Mouse (Mus musculus) hindbrain, embryonic 13.5 days (tissue): ENCODE results near the gene Dot1l. TPM values are rescaled to one million over a fixed set of nuclear protein-coding genes. Genes with fewer than 3 reads are reported as not detected.

Source experiments
- ATAC-seq: fragments of 200-750 bp; cut with Nextera tagmentation; 2 replicates; pipeline ENCODE4 v1.8.0; 2017; ENCODE audit warnings: moderate TSS enrichment; ENCODE audit not compliant: low FRiP score
- H3K27ac ChIP-seq: fragments of 300-500 bp; sonication (generic); 2 replicates; pipeline ENCODE4 v1.5.1; 2015; ENCODE audit warnings: inconsistent platforms, mild to moderate bottlenecking, moderate library complexity
- H3K27me3 ChIP-seq: fragments of 300-500 bp; sonication (generic); 2 replicates; pipeline ENCODE4 v1.6.1; 2015; ENCODE audit warnings: mild to moderate bottlenecking, inconsistent platforms
- H3K36me3 ChIP-seq: fragments of 300-500 bp; sonication (generic); 2 replicates; pipeline ENCODE4 v1.6.1; 2015; ENCODE audit warnings: mild to moderate bottlenecking, inconsistent platforms
- H3K4me1 ChIP-seq: fragments of 300-500 bp; sonication (generic); replicated peaks from 2 replicates; pipeline ENCODE4 v1.6.1; 2015; ENCODE audit warnings: inconsistent platforms
- H3K4me2 ChIP-seq: fragments of 300-500 bp; sonication (generic); 2 replicates; pipeline ENCODE4 v1.6.1; 2015; ENCODE audit warnings: inconsistent platforms, mild to moderate bottlenecking, moderate library complexity
- H3K4me3 ChIP-seq: fragments of 300-500 bp; sonication (generic); 2 replicates; pipeline ENCODE4 v1.5.1; 2015; ENCODE audit warnings: mild to moderate bottlenecking, inconsistent platforms
- H3K9ac ChIP-seq: fragments of 300-500 bp; sonication (generic); 2 replicates; pipeline ENCODE4 v1.6.1; 2015; ENCODE audit warnings: mild to moderate bottlenecking, inconsistent platforms
- H3K9me3 ChIP-seq: fragments of 300-500 bp; sonication (generic); 2 replicates; pipeline ENCODE4 v1.6.1; 2016; ENCODE audit warnings: inconsistent platforms
- WGBS: fragments of 180-500 bp; shearing (Covaris S2); methylation state at CpG from one replicate; pipeline ENCODE4 v1.1.7; 2015; 5-methylcytosine and 5-hydroxymethylcytosine counted together
- polyA plus RNA-seq: library from polyadenylated mRNA; unstranded; fragments of >200 nt; fragmentation: Nextera tagmentation; extraction: Ambion mirVana; gene quantifications from 2 replicates; pipeline ENCODE4 v1.2.1, GENCODE M21; 2015

Dot1l gene
- polyA plus RNA-seq, 1 experiment from 2014 or later, result 19.4 TPM

DNA sequence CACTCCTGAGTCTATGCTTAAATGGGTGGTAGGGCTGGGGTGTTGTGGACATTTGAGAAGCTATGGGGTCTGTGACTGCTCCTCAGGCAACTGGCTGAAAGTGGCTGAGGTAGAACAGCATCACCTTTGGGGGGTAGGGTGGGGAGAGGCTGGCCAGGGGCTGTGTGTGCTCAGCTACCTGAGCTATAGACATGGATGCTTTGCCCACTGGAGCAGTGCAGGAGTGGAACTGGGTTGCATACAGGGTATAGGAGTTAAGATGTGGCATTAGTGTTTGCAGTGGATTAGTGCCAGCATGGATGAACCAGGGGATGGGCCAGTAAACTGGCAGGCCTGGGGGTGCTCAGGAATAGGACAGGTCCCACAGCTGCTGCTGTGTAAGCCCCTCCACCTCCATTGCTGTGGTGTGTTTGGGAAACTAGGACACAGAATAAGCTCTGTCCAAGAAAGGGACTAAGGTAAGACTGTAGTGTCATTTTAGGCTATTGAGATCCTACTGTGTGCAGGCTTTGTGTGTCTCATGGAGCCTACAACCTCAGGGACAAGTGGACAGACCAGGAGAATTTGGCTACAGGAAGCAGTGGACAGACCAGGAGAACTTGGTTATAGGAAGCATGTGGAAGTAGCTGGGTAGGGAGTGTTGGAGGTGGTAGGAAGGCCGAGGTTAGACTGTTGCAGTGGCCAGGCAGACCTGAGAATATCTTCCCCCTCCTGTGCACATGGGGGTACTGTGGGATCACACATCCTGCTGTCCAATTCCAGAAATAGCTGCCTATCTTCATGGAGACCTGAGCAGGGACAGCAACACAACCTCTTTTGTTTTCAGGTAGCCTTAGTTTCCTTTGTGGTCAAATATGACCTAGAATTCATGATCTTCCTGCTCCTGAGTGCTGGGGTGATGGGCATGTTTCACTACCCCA is 74.6 kb downstream of the Dot1l start:
- Histone ChIP-seq H3K27ac (no peak overlapping the region), H3K27me3 (peaks cover 18% of the 10 kb centered on the region), H3K4me1 (peaks cover 40% of the 10 kb centered on the region), H3K9ac (peak overlapping the region; percentile 51; the same call in 1 of the 2 replicates), H3K4me2 (0 out of 2 replicates have a peak overlapping the region, but pooled peaks have one; percentile 3), H3K36me3 (peaks cover 37% of the 10 kb centered on the region), H3K9me3 (no peaks in the 10 kb centered on the region), H3K4me3 (0 out of 2 replicates have a peak overlapping the region, but pooled peaks have one; percentile 1)
- ATAC-seq, result no peak
- WGBS, result 67% methylated on average over 1 of the region's 1 CpGs

- Histone ChIP-seq H3K36me3 (peaks cover 37% of the 10 kb centered on the region), H3K9ac (no peak overlapping the region), H3K27me3 (peaks cover 33% of the 10 kb centered on the region), H3K27ac (no peak overlapping the region; the same call in 1 of the 2 replicates), H3K4me3 (no peak overlapping the region), H3K4me2 (no peak overlapping the region), H3K9me3 (no peaks in the 10 kb centered on the region), H3K4me1 (peaks cover 52% of the 10 kb centered on the region)
- no peak for ATAC-seq
- WGBS, result 4% methylated on average over 9 of the region's 9 CpGs
Observed at GRCm38 (mm10) chr10:80831136-80831535, 76.1 kb downstream of the Dot1l start.

DNA sequence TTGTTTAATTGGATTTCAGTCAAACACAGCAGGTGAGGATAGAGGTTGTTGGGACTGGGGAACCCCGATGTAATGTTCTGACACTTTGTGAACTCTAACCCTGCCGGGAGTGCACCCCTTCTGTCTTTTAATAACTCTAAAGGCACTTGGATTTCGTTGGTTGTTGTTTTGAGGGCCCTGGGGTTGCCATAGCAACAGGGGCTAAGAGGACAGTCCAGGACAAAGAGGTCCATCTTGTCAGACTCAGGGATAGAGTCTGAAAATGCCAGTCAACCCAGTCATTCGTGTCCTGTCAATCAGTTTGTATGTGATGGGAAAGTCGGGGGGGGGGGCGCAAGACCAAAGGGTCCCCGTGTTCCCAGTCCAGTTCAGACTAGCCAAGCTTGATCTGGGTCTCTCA is 77.8 kb downstream of the Dot1l start:
- no peak overlapping the region for H3K4me2 ChIP-seq
- no peak for ATAC-seq

GRCm38 (mm10) chr10:80835617-80836016 is 80.6 kb downstream of the Dot1l start:
- H3K27me3 ChIP-seq, result peaks cover 53% of the 10 kb centered on the region
- 0 out of 2 replicates have a peak, but pooled peaks have one; percentile 21 for ATAC-seq
- peak overlapping the region; percentile 12 for H3K4me3 ChIP-seq
- H3K4me1 ChIP-seq, result peaks cover 26% of the 10 kb centered on the region
- peak overlapping the region; percentile 11 for H3K4me2 ChIP-seq
- peak overlapping the region; percentile 35; the same call in 1 of the 2 replicates for H3K9ac ChIP-seq
- no peaks in the 10 kb centered on the region for H3K9me3 ChIP-seq
- 42% methylated on average over 30 of the region's 30 CpGs for WGBS
- H3K27ac ChIP-seq, result no peak overlapping the region
- H3K36me3 ChIP-seq, result peaks cover 16% of the 10 kb centered on the region

More for the DNA sequence above, 77.8 kb downstream of the Dot1l start:
- no peak overlapping the region for H3K9ac ChIP-seq
- H3K27me3 ChIP-seq, result peaks cover 49% of the 10 kb centered on the region
- H3K27ac ChIP-seq, result no peak overlapping the region
- peaks cover 46% of the 10 kb centered on the region for H3K4me1 ChIP-seq
- 35% methylated on average over 7 of the region's 7 CpGs for WGBS
- H3K9me3 ChIP-seq, result no peaks in the 10 kb centered on the region
- no peak overlapping the region for H3K4me3 ChIP-seq
- H3K36me3 ChIP-seq, result peaks cover 37% of the 10 kb centered on the region

- H3K36me3 ChIP-seq, result peaks cover 8% of the 10 kb centered on the region
- no peak overlapping the region for H3K4me3 ChIP-seq
- H3K27ac ChIP-seq, result no peak overlapping the region
- H3K9me3 ChIP-seq, result no peaks in the 10 kb centered on the region
- peaks cover 18% of the 10 kb centered on the region for H3K4me1 ChIP-seq
- H3K9ac ChIP-seq, result no peak overlapping the region
- 47% methylated on average over 7 of the region's 7 CpGs for WGBS
- H3K4me2 ChIP-seq, result no peak overlapping the region
- peaks cover 62% of the 10 kb centered on the region for H3K27me3 ChIP-seq
- no peak for ATAC-seq
Observed at GRCm38 (mm10) chr10:80836949-80837379, 82.0 kb downstream of the Dot1l start.

- no peak overlapping the region for H3K4me2 ChIP-seq
- H3K27me3 ChIP-seq, result peaks cover 71% of the 10 kb centered on the region
- H3K4me1 ChIP-seq, result peaks cover 14% of the 10 kb centered on the region
- WGBS, result 17% methylated on average over 2 of the region's 2 CpGs
- H3K4me3 ChIP-seq, result no peak overlapping the region; the same call in 1 of the 2 replicates
- no peak overlapping the region for H3K27ac ChIP-seq
- H3K36me3 ChIP-seq, result peaks cover 4% of the 10 kb centered on the region; the same call in 1 of the 2 replicates
- no peaks in the 10 kb centered on the region for H3K9me3 ChIP-seq
- no peak for ATAC-seq
- peak overlapping the region; percentile 31; the same call in 1 of the 2 replicates for H3K9ac ChIP-seq
Observed at GRCm38 (mm10) chr10:80837827-80838226, 82.8 kb downstream of the Dot1l start.

- peaks cover 4% of the 10 kb centered on the region; the same call in 1 of the 2 replicates for H3K36me3 ChIP-seq
- no peak overlapping the region for H3K27ac ChIP-seq
- H3K27me3 ChIP-seq, result peaks cover 71% of the 10 kb centered on the region
- no peak overlapping the region for H3K4me2 ChIP-seq
- no peak overlapping the region for H3K9ac ChIP-seq
- no peaks in the 10 kb centered on the region for H3K9me3 ChIP-seq
- WGBS, result 80% methylated on average over 2 of the region's 2 CpGs
- H3K4me1 ChIP-seq, result peaks cover 19% of the 10 kb centered on the region
- H3K4me3 ChIP-seq, result no peak overlapping the region
- ATAC-seq, result no peak
Observed at GRCm38 (mm10) chr10:80838346-80838912, 83.4 kb downstream of the Dot1l start.

GRCm38 (mm10) chr10:80839848-80840247 is 84.8 kb downstream of the Dot1l start:
- no peak overlapping the region for H3K27ac ChIP-seq
- H3K4me1 ChIP-seq, result peaks cover 29% of the 10 kb centered on the region
- peaks cover 71% of the 10 kb centered on the region for H3K27me3 ChIP-seq
- H3K9ac ChIP-seq, result peak overlapping the region; percentile 55; the same call in 1 of the 2 replicates
- no peaks in the 10 kb centered on the region for H3K36me3 ChIP-seq
- H3K4me3 ChIP-seq, result no peak overlapping the region
- 68% methylated on average over 6 of the region's 6 CpGs for WGBS
- ATAC-seq, result no peak
- no peak overlapping the region for H3K4me2 ChIP-seq
- H3K9me3 ChIP-seq, result no peaks in the 10 kb centered on the region

- no peak overlapping the region for H3K9ac ChIP-seq
- H3K4me2 ChIP-seq, result no peak overlapping the region
- H3K4me1 ChIP-seq, result peaks cover 18% of the 10 kb centered on the region
- WGBS, result 76% methylated on average over 2 of the region's 2 CpGs
- no peak for ATAC-seq
- no peaks in the 10 kb centered on the region for H3K36me3 ChIP-seq
- no peak overlapping the region for H3K27ac ChIP-seq
- no peaks in the 10 kb centered on the region for H3K9me3 ChIP-seq
- H3K4me3 ChIP-seq, result no peak overlapping the region
- peaks cover 71% of the 10 kb centered on the region for H3K27me3 ChIP-seq
Observed at GRCm38 (mm10) chr10:80841685-80842084, 86.7 kb downstream of the Dot1l start.

DNA sequence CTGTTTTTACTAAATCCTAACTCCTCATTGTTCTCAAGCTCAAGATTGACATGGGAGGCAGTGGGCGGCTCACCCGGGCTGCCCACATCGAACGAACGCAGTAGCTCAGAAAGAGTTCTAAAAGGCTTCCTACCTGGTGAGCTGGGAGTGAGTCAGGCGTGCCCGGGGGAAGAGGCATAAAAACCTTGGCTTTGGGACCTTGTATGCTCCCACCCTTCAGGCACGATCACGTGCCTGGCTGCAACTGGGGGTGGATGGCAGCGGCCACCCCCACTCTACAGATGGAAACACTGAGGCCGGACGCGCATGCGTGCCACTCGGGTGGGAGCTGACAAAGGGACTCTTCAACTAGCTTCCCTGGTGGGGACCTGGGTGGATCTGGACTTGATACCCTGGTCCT is 87.3 kb downstream of the Dot1l start:
- ATAC-seq, result no peak
- no peak overlapping the region for H3K9ac ChIP-seq
- H3K4me2 ChIP-seq, result no peak overlapping the region
- H3K9me3 ChIP-seq, result no peaks in the 10 kb centered on the region
- no peaks in the 10 kb centered on the region for H3K36me3 ChIP-seq
- no peak overlapping the region for H3K4me3 ChIP-seq
- H3K27me3 ChIP-seq, result peaks cover 65% of the 10 kb centered on the region
- H3K4me1 ChIP-seq, result peaks cover 18% of the 10 kb centered on the region
- WGBS, result 83% methylated on average over 15 of the region's 15 CpGs
- H3K27ac ChIP-seq, result no peak overlapping the region

- peak overlapping the region; percentile 76 for H3K4me2 ChIP-seq
- peak; percentile 19; the same call in 1 of the 2 replicates for ATAC-seq
- H3K4me1 ChIP-seq, result peaks cover 18% of the 10 kb centered on the region
- H3K36me3 ChIP-seq, result no peaks in the 10 kb centered on the region
- peak overlapping the region; percentile 52 for H3K4me3 ChIP-seq
- H3K27me3 ChIP-seq, result peaks cover 57% of the 10 kb centered on the region
- H3K9me3 ChIP-seq, result no peaks in the 10 kb centered on the region
- H3K27ac ChIP-seq, result no peak overlapping the region
- peak overlapping the region; percentile 82 for H3K9ac ChIP-seq
- WGBS, result 9% methylated on average over 32 of the region's 32 CpGs
Observed at GRCm38 (mm10) chr10:80843087-80843930, 88.3 kb downstream of the Dot1l start.
